ENCODE assay signal across 17 mouse cellular contexts in genomic region chr11:89068649-89069048, GRCm38 (mm10). TPM values are rescaled to one million over a fixed set of nuclear protein-coding genes. Genes with fewer than 3 reads are reported as not detected.
DNase-seq lines count a peak whose midpoint lies in the region; ATAC-seq lines count a peak whose summit lies in the region.
"Had no signal": no experiment of that assay in that cellular context is flagged by ENCODE, and none has a peak within 500 bp of the region (broad histone marks: within the 10 kb centered on the region; RNA-seq: fewer than 3 reads in every experiment).

No protein-coding gene starts in this region.

- 91% methylated on average over 14 of the region's 14 CpGs for WGBS in intestine, embryonic 16.5 days

- ATAC-seq in intestine, embryonic 16.5 days = no peak
- ATAC-seq: forebrain, embryonic 13.5 days; hindbrain, postnatal 0 days; liver, embryonic 12.5 days had no signal

- no peaks in the 10 kb centered on the region for H3K27me3 ChIP-seq in intestine, embryonic 16.5 days (replicated peaks; ENCODE audit: control insufficient read depth, insufficient read depth, low read length)
- H3K27me3 ChIP-seq: embryonic facial prominence, embryonic 12.5 days; forebrain, embryonic 13.5 days had no signal

- H3K9ac ChIP-seq in intestine, embryonic 16.5 days (ENCODE audit: low read depth, low read length) = no peak overlapping the region
- H3K9ac ChIP-seq: embryonic facial prominence, embryonic 12.5 days; forebrain, embryonic 13.5 days; liver, embryonic 12.5 days had no signal

- H3K36me3 ChIP-seq in intestine, embryonic 16.5 days (ENCODE audit: control insufficient read depth, insufficient read depth, low read length) = no peaks in the 10 kb centered on the region
- H3K36me3 ChIP-seq: embryonic facial prominence, embryonic 12.5 days; liver, embryonic 12.5 days had no signal

- intact Hi-C loops in left cerebral cortex, postnatal 25 days (cut with DNase I) = no loop called here

- no peak overlapping the region for H3K4me3 ChIP-seq in intestine, embryonic 16.5 days (ENCODE audit: low read length)
- H3K4me3 ChIP-seq: embryonic facial prominence, embryonic 12.5 days; forebrain, embryonic 13.5 days; liver, embryonic 12.5 days had no signal

- H3K4me1 ChIP-seq in intestine, embryonic 16.5 days (ENCODE audit: control insufficient read depth, insufficient read depth, low read length) = no peaks in the 10 kb centered on the region
- H3K4me1 ChIP-seq: embryonic facial prominence, embryonic 12.5 days; forebrain, embryonic 13.5 days had no signal

- no peak overlapping the region for H3K4me2 ChIP-seq in intestine, embryonic 16.5 days (ENCODE audit: low read depth, low read length)
- H3K4me2 ChIP-seq: embryonic facial prominence, embryonic 12.5 days; forebrain, embryonic 13.5 days; liver, embryonic 12.5 days had no signal

- no peaks in the 10 kb centered on the region for H3K9me3 ChIP-seq in intestine, embryonic 16.5 days (ENCODE audit: control insufficient read depth, low read length)
- H3K9me3 ChIP-seq: embryonic facial prominence, embryonic 12.5 days; forebrain, embryonic 13.5 days; liver, embryonic 12.5 days had no signal

- DNase-seq in adrenal gland, adult (ENCODE audit: inconsistent age in 2 of 2, low spot score in 1 of 2) = peak; percentile 85 to 88
- DNase-seq in adrenal gland, adult 18-20 months (ENCODE audit: low spot score in 2 of 2) = no peak
- DNase-seq in lung, postnatal 10 days = peak; percentile 44
- DNase-seq in lung, postnatal 25 days (ENCODE audit: low spot score) = no peak
- peak; percentile 20 to 22 for DNase-seq in kidney, adult 8-10 months
- no peak for DNase-seq in right cerebral cortex, postnatal 14 days
- no peak for DNase-seq in left cerebral cortex, postnatal 25 days (ENCODE audit: low spot score in 2 of 2)
- DNase-seq: cerebellum, adult 9-11 months had no signal

- H3K27ac ChIP-seq in intestine, embryonic 16.5 days (ENCODE audit: low read length) = no peak overlapping the region
- H3K27ac ChIP-seq: embryonic facial prominence, embryonic 12.5 days; forebrain, embryonic 13.5 days; hindbrain, postnatal 0 days; liver, embryonic 12.5 days had no signal

RNA-seq across cellular contexts. Expression of gene Dgke, which starts 2.0 kb away (rescaled TPM):
- total RNA-seq in adrenal gland, adult 18-20 months (2021) = 10 to 100 TPM; 10.9 to 12.2 TPM
- 2.3 TPM in 2 replicates for polyA plus RNA-seq in intestine, embryonic 16.5 days (2015; fragmentation: Nextera tagmentation; extraction: Ambion mirVana)
- 10 to 100 TPM; 51.0 to 53.0 TPM for total RNA-seq in left cerebral cortex, postnatal 25 days (2021)

RNA-seq across cellular contexts. Expression of gene Gm525, which starts 5.0 kb away (rescaled TPM):
- not detected for total RNA-seq in adrenal gland, adult 18-20 months (2021)
- 1.5 TPM in 2 replicates for polyA plus RNA-seq in intestine, embryonic 16.5 days (2015; fragmentation: Nextera tagmentation; extraction: Ambion mirVana)
- total RNA-seq in left cerebral cortex, postnatal 25 days (2021) = not detected
- total RNA-seq: gastrocnemius, postnatal 10 days; hindbrain, postnatal 0 days; left cerebral cortex, adult 18-20 months; megakaryocyte, adult 5-6 weeks; MEL had no signal
- polyA plus RNA-seq: forebrain, embryonic 13.5 days; liver, embryonic 12.5 days had no signal

Comparison
In these comparisons a context has a peak if more than half of its experiments do, and no peak if none do; other contexts are left out.
1. DNase-seq: peak in adrenal gland, adult (2 of 2), lung, postnatal 10 days (single experiment) and kidney, adult 8-10 months (2 of 2); none in adrenal gland, adult 18-20 months (0 of 2), lung, postnatal 25 days (single experiment), right cerebral cortex, postnatal 14 days (single experiment) and left cerebral cortex, postnatal 25 days (0 of 2).